Mouse (Mus musculus) neural tube, embryonic 11.5 days (tissue): ENCODE measurements around the gene Fam53b. TPM values are rescaled to one million over a fixed set of nuclear protein-coding genes. Genes with fewer than 3 reads are reported as not detected.

Experiments
- ATAC-seq: fragments of 200-750 bp; cut with Nextera tagmentation; 2 replicates; pipeline ENCODE4 v1.8.0; 2017; ENCODE audit warnings: moderate number of reproducible peaks, mild to moderate bottlenecking, moderate TSS enrichment, moderate library complexity; ENCODE audit not compliant: insufficient read depth, low FRiP score, low TSS enrichment
- DNase-seq: peaks from one replicate; pipeline ENCODE4 v3.0.0-alpha.2; 2015; ENCODE audit warnings: low spot score
- H3K27ac ChIP-seq: fragments of 300-500 bp; sonication (generic); 2 replicates; pipeline ENCODE4 v1.5.1; 2014; ENCODE audit warnings: low read depth, mild to moderate bottlenecking, low read length
- H3K27me3 ChIP-seq: fragments of 300-500 bp; sonication (generic); 2 replicates; pipeline ENCODE4 v1.6.1; 2014; ENCODE audit warnings: mild to moderate bottlenecking, low read length, mixed read lengths; ENCODE audit not compliant: control insufficient read depth, insufficient read depth
- H3K36me3 ChIP-seq: fragments of 300-500 bp; sonication (generic); 2 replicates; pipeline ENCODE4 v1.6.1; 2014; ENCODE audit warnings: mild to moderate bottlenecking, low read length, moderate library complexity, mixed read lengths; ENCODE audit not compliant: control insufficient read depth, insufficient read depth
- H3K4me1 ChIP-seq: fragments of 300-500 bp; sonication (generic); 2 replicates; pipeline ENCODE4 v1.6.1; 2014; ENCODE audit warnings: low read length, mixed read lengths; ENCODE audit not compliant: control insufficient read depth, insufficient read depth
- H3K4me2 ChIP-seq: fragments of 300-500 bp; sonication (generic); 2 replicates; pipeline ENCODE4 v1.6.1; 2014; ENCODE audit warnings: low read depth, mild to moderate bottlenecking, moderate library complexity
- H3K4me3 ChIP-seq: fragments of 300-500 bp; sonication (generic); 2 replicates; pipeline ENCODE4 v1.5.1; 2014; ENCODE audit warnings: low read depth, low read length
- H3K9ac ChIP-seq: fragments of 300-500 bp; sonication (generic); 2 replicates; pipeline ENCODE4 v1.6.1; 2014; ENCODE audit warnings: mild to moderate bottlenecking, low read length
- H3K9me3 ChIP-seq: fragments of 300-500 bp; sonication (generic); 2 replicates; pipeline ENCODE4 v1.6.1; 2016; ENCODE audit warnings: low read length; ENCODE audit not compliant: control insufficient read depth
- WGBS: fragments of 180-500 bp; shearing (Covaris S2); extraction: QIAGEN DNeasy Blood & Tissue Kit; methylation state at CpG from one replicate; pipeline ENCODE4 v1.1.7; 2014; 5-methylcytosine and 5-hydroxymethylcytosine counted together
- polyA plus RNA-seq: library from polyadenylated mRNA; unstranded; fragments of >200 nt; fragmentation: Nextera tagmentation; extraction: Ambion mirVana; gene quantifications from 2 replicates; pipeline ENCODE4 v1.2.1, GENCODE M21; 2014

The Fam53b gene
- polyA plus RNA-seq, 1 experiment from 2014 or later, result 22.9 TPM

- no peak overlapping the region for H3K4me2 ChIP-seq
- H3K27me3 ChIP-seq, result no peaks in the 10 kb centered on the region
- whole genome bisulfite sequencing, result 79% methylated on average over 9 of the region's 9 CpGs
- H3K9ac ChIP-seq, result no peak overlapping the region
- H3K36me3 ChIP-seq, result no peaks in the 10 kb centered on the region
- no peaks in the 10 kb centered on the region for H3K9me3 ChIP-seq
- ATAC-seq (no peak), DNase-seq (no peak)
- no peak overlapping the region for H3K4me3 ChIP-seq
- peaks cover 5% of the 10 kb centered on the region; the same call in 1 of the 2 replicates for H3K4me1 ChIP-seq
- peak overlapping the region; percentile 20; the same call in 1 of the 2 replicates for H3K27ac ChIP-seq
Observed at GRCm38 (mm10) chr7:132711579-132711978, 102.1 kb downstream of the Fam53b start.

- 89% methylated on average over 7 of the region's 7 CpGs for WGBS
- ATAC-seq, result no peak
- Histone ChIP-seq H3K4me3 (no peak overlapping the region), H3K4me2 (no peak overlapping the region), H3K4me1 (no peaks in the 10 kb centered on the region), H3K9ac (no peak overlapping the region), H3K27me3 (no peaks in the 10 kb centered on the region), H3K9me3 (no peaks in the 10 kb centered on the region), H3K27ac (no peak overlapping the region), H3K36me3 (no peaks in the 10 kb centered on the region)
- DNase-seq, result no peak
Observed at GRCm38 (mm10) chr7:132705130-132705529, 108.6 kb downstream of the Fam53b start.

GRCm38 (mm10) chr7:132704310-132704875, 109.3 kb downstream of the Fam53b start:
- WGBS, result 89% methylated on average over 8 of the region's 8 CpGs
- Histone ChIP-seq H3K4me2 (no peak overlapping the region), H3K4me1 (no peaks in the 10 kb centered on the region), H3K4me3 (no peak overlapping the region), H3K27me3 (no peaks in the 10 kb centered on the region), H3K36me3 (no peaks in the 10 kb centered on the region), H3K9me3 (no peaks in the 10 kb centered on the region), H3K27ac (no peak overlapping the region), H3K9ac (no peak overlapping the region)
- DNase-seq (no peak), ATAC-seq (no peak)

- no peak overlapping the region for H3K27ac ChIP-seq
Observed at GRCm38 (mm10) chr7:132703515-132704309, 110.0 kb downstream of the Fam53b start.

GRCm38 (mm10) chr7:132702492-132703070, 111.1 kb downstream of the Fam53b start:
- no peaks in the 10 kb centered on the region for H3K4me1 ChIP-seq
- DNase-seq, result no peak
- 84% methylated on average over 5 of the region's 5 CpGs for WGBS
- no peak for ATAC-seq
- H3K27me3 ChIP-seq, result no peaks in the 10 kb centered on the region
- H3K27ac ChIP-seq, result no peak overlapping the region
- no peaks in the 10 kb centered on the region for H3K36me3 ChIP-seq
- H3K9ac ChIP-seq, result no peak overlapping the region
- no peak overlapping the region for H3K4me2 ChIP-seq
- H3K4me3 ChIP-seq, result no peak overlapping the region
- no peaks in the 10 kb centered on the region for H3K9me3 ChIP-seq

More at GRCm38 (mm10) chr7:132703515-132704309, 110.0 kb downstream of the Fam53b start:
- H3K9ac ChIP-seq, result no peak overlapping the region
- no peaks in the 10 kb centered on the region for H3K27me3 ChIP-seq
- H3K4me3 ChIP-seq, result no peak overlapping the region
- H3K36me3 ChIP-seq, result no peaks in the 10 kb centered on the region
- no peaks in the 10 kb centered on the region for H3K9me3 ChIP-seq
- DNase-seq, result no peak
- no peak for ATAC-seq
- H3K4me1 ChIP-seq, result no peaks in the 10 kb centered on the region
- 88% methylated on average over 9 of the region's 9 CpGs for WGBS
- no peak overlapping the region for H3K4me2 ChIP-seq

- 81% methylated on average over 3 of the region's 3 CpGs for WGBS
- no peak overlapping the region for H3K27ac ChIP-seq
- no peak for DNase-seq
- no peak overlapping the region for H3K9ac ChIP-seq
- H3K4me1 ChIP-seq, result no peaks in the 10 kb centered on the region
- no peak for ATAC-seq
- no peaks in the 10 kb centered on the region for H3K9me3 ChIP-seq
- H3K27me3 ChIP-seq, result no peaks in the 10 kb centered on the region
- H3K4me2 ChIP-seq, result no peak overlapping the region
- H3K36me3 ChIP-seq, result no peaks in the 10 kb centered on the region
- no peak overlapping the region for H3K4me3 ChIP-seq
Observed at GRCm38 (mm10) chr7:132702024-132702423, 111.7 kb downstream of the Fam53b start.

- DNase-seq (no peak), ATAC-seq (no peak)
- no peak overlapping the region for H3K27ac ChIP-seq
- no peak overlapping the region for H3K4me3 ChIP-seq
- H3K27me3 ChIP-seq, result no peaks in the 10 kb centered on the region
- no peaks in the 10 kb centered on the region for H3K4me1 ChIP-seq
- no peak overlapping the region for H3K9ac ChIP-seq
- WGBS, result 86% methylated on average over 3 of the region's 3 CpGs
- no peaks in the 10 kb centered on the region for H3K9me3 ChIP-seq
- H3K36me3 ChIP-seq, result no peaks in the 10 kb centered on the region
- H3K4me2 ChIP-seq, result no peak overlapping the region
Observed at GRCm38 (mm10) chr7:132701412-132701811, 112.3 kb downstream of the Fam53b start.

- 68% methylated on average over 4 of the region's 4 CpGs for WGBS
- Histone ChIP-seq H3K36me3 (no peaks in the 10 kb centered on the region), H3K4me1 (no peaks in the 10 kb centered on the region), H3K9ac (no peak overlapping the region), H3K4me3 (no peak overlapping the region), H3K27ac (no peak overlapping the region), H3K9me3 (no peaks in the 10 kb centered on the region), H3K27me3 (no peaks in the 10 kb centered on the region), H3K4me2 (no peak overlapping the region)
- no peak for DNase-seq
- no peak for ATAC-seq
Observed at GRCm38 (mm10) chr7:132700107-132700506, 113.6 kb downstream of the Fam53b start.

GRCm38 (mm10) chr7:132699639-132700038, 114.0 kb downstream of the Fam53b start:
- no peak for DNase-seq
- Histone ChIP-seq H3K4me1 (no peaks in the 10 kb centered on the region), H3K27me3 (no peaks in the 10 kb centered on the region), H3K27ac (no peak overlapping the region), H3K4me3 (no peak overlapping the region), H3K9me3 (no peaks in the 10 kb centered on the region), H3K36me3 (no peaks in the 10 kb centered on the region), H3K9ac (no peak overlapping the region), H3K4me2 (no peak overlapping the region)
- no peak for ATAC-seq
